Mouse (Mus musculus): Measurements from ENCODE around the gene Rmnd5a. TPM values are rescaled to one million over a fixed set of nuclear protein-coding genes. Genes with fewer than 3 reads are reported as not detected.

Rmnd5a gene
- total and polyA plus RNA-seq, 3 experiments = 22.6 to 497 (median 23.3) TPM

- H3K79me2 ChIP-seq (ENCODE audit: control insufficient read depth, insufficient read depth, low read length, poor library complexity) = no peaks in the 10 kb centered on the region
- DNase-seq (ENCODE audit: low read depth, low spot score) = no peak
Observed at GRCm38 (mm10) chr6:71351201-71351600, 89.2 kb downstream of the Rmnd5a start.

GRCm38 (mm10) chr6:71348006-71348405 lies 92.4 kb downstream of the Rmnd5a start:
- H3K36me3 ChIP-seq (ENCODE audit: control insufficient read depth in 1 of 2, insufficient read depth in 2 of 2, low read length in 2 of 2) = no peaks in the 10 kb centered on the region
- no peak overlapping the region for H3K4me3 ChIP-seq (ENCODE audit: control insufficient read depth in 1 of 2, insufficient read depth in 1 of 2, low read depth in 2 of 2, low read length in 2 of 2)
- TF ChIP-seq TCF12 (IDR thresholded peaks at IDR 0.05; ENCODE audit: low read depth, low read length) = no peak
- TF ChIP-seq EP300 (IDR thresholded peaks at IDR 0.05; ENCODE audit: low read depth in 1 of 2, low read length in 2 of 2) = no peak
- TF ChIP-seq RAD21 (IDR thresholded peaks at IDR 0.05; ENCODE audit: low read depth, low read length) = peak; percentile 10
- peak; percentile 33 for TF ChIP-seq SMC3 (IDR thresholded peaks at IDR 0.05; ENCODE audit: low read depth, low read length)
- no peak for TF ChIP-seq UBTF (IDR thresholded peaks at IDR 0.05; ENCODE audit: borderline replicate concordance, insufficient read depth, low read depth, low read length)
- TF ChIP-seq TBP (IDR thresholded peaks at IDR 0.05; ENCODE audit: low read depth, low read length) = no peak
- TF ChIP-seq CTCF (IDR thresholded peaks at IDR 0.05 in 2 of 3, conservative IDR thresholded peaks at IDR 0.05 in 1 of 3; ENCODE audit: control insufficient read depth in 1 of 3, insufficient read depth in 1 of 3, low read depth in 2 of 3, low read length in 3 of 3, poor library complexity in 1 of 3, severe bottlenecking in 1 of 3) = peak in 2 of 3 experiments; percentile 34 to 38; a peak in 4 of 6 replicates
- no peak for TF ChIP-seq ZNF384 (IDR thresholded peaks at IDR 0.05; ENCODE audit: low read depth, low read length)
- H3K27me3 ChIP-seq (ENCODE audit: control insufficient read depth in 1 of 2, insufficient read depth in 2 of 2, low read length in 2 of 2) = peaks cover 0 to 1% of the 10 kb centered on the region in 2 experiments; a peak in 1 of 4 replicates
- H3K4me1 ChIP-seq (ENCODE audit: control insufficient read depth in 1 of 2, insufficient read depth in 2 of 2, low read length in 2 of 2) = no peaks in the 10 kb centered on the region
- peak; percentile 19 for DNase-seq (ENCODE audit: low read depth, low spot score)
- H3K9me3 ChIP-seq (replicated peaks; ENCODE audit: insufficient read depth, low read length) = no peaks in the 10 kb centered on the region
- H3K9ac ChIP-seq (ENCODE audit: control insufficient read depth, low read depth, low read length, poor library complexity, severe bottlenecking) = no peak overlapping the region
- no peaks in the 10 kb centered on the region for H3K79me2 ChIP-seq (ENCODE audit: control insufficient read depth, insufficient read depth, low read length, poor library complexity)
- H3K27ac ChIP-seq (ENCODE audit: control insufficient read depth, low read depth, low read length) = no peak overlapping the region

More at GRCm38 (mm10) chr6:71351201-71351600, 89.2 kb downstream of the Rmnd5a start:
- no peak overlapping the region for H3K9ac ChIP-seq (ENCODE audit: control insufficient read depth, low read depth, low read length, poor library complexity, severe bottlenecking)
- no peak overlapping the region for H3K4me3 ChIP-seq (ENCODE audit: control insufficient read depth in 1 of 2, insufficient read depth in 1 of 2, low read depth in 2 of 2, low read length in 2 of 2)
- H3K4me1 ChIP-seq (ENCODE audit: control insufficient read depth in 1 of 2, insufficient read depth in 2 of 2, low read length in 2 of 2) = no peaks in the 10 kb centered on the region
- H3K9me3 ChIP-seq (replicated peaks; ENCODE audit: insufficient read depth, low read length) = no peaks in the 10 kb centered on the region
- no peak overlapping the region for H3K27ac ChIP-seq (ENCODE audit: control insufficient read depth, low read depth, low read length)
- H3K27me3 ChIP-seq (ENCODE audit: control insufficient read depth in 1 of 2, insufficient read depth in 2 of 2, low read length in 2 of 2) = peaks cover 4 to 6% of the 10 kb centered on the region in 2 experiments; a peak in 3 of 4 replicates
- TF ChIP-seq UBTF (IDR thresholded peaks at IDR 0.05; ENCODE audit: borderline replicate concordance, insufficient read depth, low read depth, low read length) (no peak), ZKSCAN1 (IDR thresholded peaks at IDR 0.05; ENCODE audit: low read depth, low read length) (no peak), E2F4 (IDR thresholded peaks at IDR 0.05; ENCODE audit: borderline replicate concordance, low read depth, low read length) (no peak), SMC3 (IDR thresholded peaks at IDR 0.05; ENCODE audit: low read depth, low read length) (no peak), ZC3H11A (IDR thresholded peaks at IDR 0.05; ENCODE audit: low read depth, low read length) (no peak), CHD1 (IDR thresholded peaks at IDR 0.05; ENCODE audit: low read depth, low read length) (no peak), SIN3A (IDR thresholded peaks at IDR 0.05; ENCODE audit: low read length) (no peak), GATA1 (IDR thresholded peaks at IDR 0.05; ENCODE audit: low read depth, low read length) (no peak), USF1 (IDR thresholded peaks at IDR 0.05; ENCODE audit: low read depth, low read length) (no peak), MYC (IDR thresholded peaks at IDR 0.05; ENCODE audit: low read depth, low read length) (no peak), ETS1 (IDR thresholded peaks at IDR 0.05; ENCODE audit: low read depth, low read length) (no peak), MEF2A (IDR thresholded peaks at IDR 0.05; ENCODE audit: extremely low read depth, insufficient replicate concordance, low read depth, low read length, poor library complexity, severe bottlenecking) (no peak), CHD2 (IDR thresholded peaks at IDR 0.05; ENCODE audit: low read length) (no peak), EP300 (IDR thresholded peaks at IDR 0.05; ENCODE audit: low read depth in 1 of 2, low read length in 2 of 2) (no peak), POLR2A (IDR thresholded peaks at IDR 0.05; ENCODE audit: control insufficient read depth in 1 of 2, insufficient read depth in 1 of 2, low read depth in 1 of 2, low read length in 2 of 2, poor library complexity in 1 of 2) (no peak), TBP (IDR thresholded peaks at IDR 0.05; ENCODE audit: low read depth, low read length) (no peak), ZNF384 (IDR thresholded peaks at IDR 0.05; ENCODE audit: low read depth, low read length) (no peak), HCFC1 (IDR thresholded peaks at IDR 0.05; ENCODE audit: low read depth, low read length) (no peak), USF2 (IDR thresholded peaks at IDR 0.05; ENCODE audit: borderline replicate concordance in 1 of 2, insufficient read depth in 1 of 2, low read depth in 1 of 2, low read length in 2 of 2) (no peak)
- no peaks in the 10 kb centered on the region for H3K36me3 ChIP-seq (ENCODE audit: control insufficient read depth in 1 of 2, insufficient read depth in 2 of 2, low read length in 2 of 2)
